Mouse (Mus musculus) hindbrain, embryonic 12.5 days (tissue): ENCODE results near the gene Cd2ap. TPM values are rescaled to one million over a fixed set of nuclear protein-coding genes. Genes with fewer than 3 reads are reported as not detected.
A peak's percentile ranks its signal among the peaks of the same experiment; 100 is the strongest.

Experiments
- ATAC-seq: fragments of 200-750 bp; cut with Nextera tagmentation; 2 replicates; pipeline ENCODE4 v1.8.0; 2017; ENCODE audit warnings: moderate TSS enrichment; ENCODE audit not compliant: low FRiP score
- H3K27ac ChIP-seq: fragments of 300-500 bp; sonication (generic); 2 replicates; pipeline ENCODE4 v1.5.1; 2016; ENCODE audit warnings: mild to moderate bottlenecking
- H3K27me3 ChIP-seq: fragments of 300-500 bp; sonication (generic); 2 replicates; pipeline ENCODE4 v1.6.1; 2016; ENCODE audit warnings: mild to moderate bottlenecking
- H3K36me3 ChIP-seq: fragments of 300-500 bp; sonication (generic); 2 replicates; pipeline ENCODE4 v1.6.1; 2016; ENCODE audit warnings: mild to moderate bottlenecking
- H3K4me1 ChIP-seq: fragments of 300-500 bp; sonication (generic); 2 replicates; pipeline ENCODE4 v1.6.1; 2016
- H3K4me2 ChIP-seq: fragments of 300-500 bp; sonication (generic); replicated peaks from 2 replicates; pipeline ENCODE4 v1.6.1; 2016; ENCODE audit warnings: mild to moderate bottlenecking
- H3K4me3 ChIP-seq: fragments of 300-500 bp; sonication (generic); 2 replicates; pipeline ENCODE4 v1.5.1; 2016; ENCODE audit warnings: mild to moderate bottlenecking
- H3K9ac ChIP-seq: fragments of 300-500 bp; sonication (generic); 2 replicates; pipeline ENCODE4 v1.6.1; 2016; ENCODE audit warnings: mild to moderate bottlenecking, moderate library complexity
- H3K9me3 ChIP-seq: fragments of 300-500 bp; sonication (generic); replicated peaks from 2 replicates; pipeline ENCODE4 v1.6.1; 2016; ENCODE audit warnings: mild to moderate bottlenecking
- WGBS: fragments of 180-500 bp; shearing (Covaris S2); methylation state at CpG from one replicate; pipeline ENCODE4 v1.1.7; 2016; 5-methylcytosine and 5-hydroxymethylcytosine counted together
- polyA plus RNA-seq: library from polyadenylated mRNA; unstranded; fragments of >200 nt; fragmentation: Nextera tagmentation; extraction: Ambion mirVana; gene quantifications from 2 replicates; pipeline ENCODE4 v1.2.1, GENCODE M21; 2016

Gene Cd2ap
- polyA plus RNA-seq, 1 experiment from 2014 or later = 14.8 TPM

- Histone ChIP-seq H3K27ac (no peak overlapping the region), H3K9me3 (no peaks in the 10 kb centered on the region), H3K9ac (no peak overlapping the region), H3K36me3 (no peaks in the 10 kb centered on the region), H3K4me3 (no peak overlapping the region), H3K27me3 (no peaks in the 10 kb centered on the region), H3K4me1 (no peaks in the 10 kb centered on the region), H3K4me2 (no peak overlapping the region)
- 82% methylated on average over 4 of the region's 4 CpGs for WGBS
- ATAC-seq = no peak
These were observed 10.8 kb upstream of the Cd2ap start for GRCm38 (mm10) chr17:42887282-42887707.

- Histone ChIP-seq H3K36me3 (no peaks in the 10 kb centered on the region), H3K4me2 (no peak overlapping the region), H3K27ac (no peak overlapping the region), H3K9ac (no peak overlapping the region), H3K27me3 (no peaks in the 10 kb centered on the region), H3K4me3 (no peak overlapping the region), H3K9me3 (no peaks in the 10 kb centered on the region), H3K4me1 (no peaks in the 10 kb centered on the region)
- no peak for ATAC-seq
- 69% methylated on average over 7 of the region's 7 CpGs for WGBS
These were observed 8.6 kb upstream of the Cd2ap start for GRCm38 (mm10) chr17:42885091-42885501.

GRCm38 (mm10) chr17:42884382-42884781 is 7.9 kb upstream of the Cd2ap start:
- H3K27ac ChIP-seq = no peak overlapping the region
- H3K9ac ChIP-seq = no peak overlapping the region
- H3K27me3 ChIP-seq = no peaks in the 10 kb centered on the region
- ATAC-seq = no peak
- no peak overlapping the region for H3K4me2 ChIP-seq
- no peaks in the 10 kb centered on the region for H3K4me1 ChIP-seq
- no peak overlapping the region for H3K4me3 ChIP-seq
- 65% methylated on average over 4 of the region's 4 CpGs for WGBS
- no peaks in the 10 kb centered on the region for H3K9me3 ChIP-seq
- no peaks in the 10 kb centered on the region for H3K36me3 ChIP-seq

- no peak for ATAC-seq
- H3K27me3 ChIP-seq = no peaks in the 10 kb centered on the region
- H3K36me3 ChIP-seq = no peaks in the 10 kb centered on the region
- H3K9ac ChIP-seq = no peak overlapping the region
- WGBS = 88% methylated on average over 8 of the region's 8 CpGs
- H3K4me1 ChIP-seq = no peaks in the 10 kb centered on the region
- no peak overlapping the region for H3K27ac ChIP-seq
- H3K4me2 ChIP-seq = no peak overlapping the region
- H3K4me3 ChIP-seq = no peak overlapping the region
- H3K9me3 ChIP-seq = no peaks in the 10 kb centered on the region
These were observed 7.3 kb upstream of the Cd2ap start for GRCm38 (mm10) chr17:42883769-42884168.

- Histone ChIP-seq H3K27ac (no peak overlapping the region), H3K4me1 (no peaks in the 10 kb centered on the region), H3K4me2 (no peak overlapping the region), H3K27me3 (no peaks in the 10 kb centered on the region), H3K4me3 (no peak overlapping the region), H3K9ac (no peak overlapping the region), H3K36me3 (no peaks in the 10 kb centered on the region), H3K9me3 (no peaks in the 10 kb centered on the region)
- 56% methylated on average over 9 of the region's 9 CpGs for WGBS
- ATAC-seq = no peak
These were observed 6.8 kb upstream of the Cd2ap start for GRCm38 (mm10) chr17:42883315-42883714.

- Histone ChIP-seq H3K4me3 (no peak overlapping the region), H3K9ac (no peak overlapping the region), H3K9me3 (no peaks in the 10 kb centered on the region), H3K4me2 (no peak overlapping the region), H3K4me1 (no peaks in the 10 kb centered on the region), H3K27ac (no peak overlapping the region), H3K27me3 (no peaks in the 10 kb centered on the region), H3K36me3 (no peaks in the 10 kb centered on the region)
- WGBS = 80% methylated on average over 1 of the region's 1 CpGs
- no peak for ATAC-seq
These were observed 6.4 kb upstream of the Cd2ap start for GRCm38 (mm10) chr17:42882873-42883272.

GRCm38 (mm10) chr17:42876904-42877425 is 500 bp upstream of the Cd2ap start:
- 35% methylated on average over 13 of the region's 13 CpGs for WGBS
- H3K27me3 ChIP-seq = no peaks in the 10 kb centered on the region
- peak overlapping the region; percentile 89 for H3K4me3 ChIP-seq
- H3K9ac ChIP-seq = peak overlapping the region; percentile 93
- H3K36me3 ChIP-seq = no peaks in the 10 kb centered on the region
- H3K9me3 ChIP-seq = no peaks in the 10 kb centered on the region
- H3K4me2 ChIP-seq = peak overlapping the region; percentile 75
- peaks cover 10% of the 10 kb centered on the region for H3K4me1 ChIP-seq
- ATAC-seq = no peak
- peak overlapping the region; percentile 96; the same call in 1 of the 2 replicates for H3K27ac ChIP-seq

GRCm38 (mm10) chr17:42875571-42876000 is 879 bp downstream of the Cd2ap start:
- H3K9me3 ChIP-seq = no peaks in the 10 kb centered on the region
- H3K27me3 ChIP-seq = no peaks in the 10 kb centered on the region
- under 1% methylated on average over 17 of the region's 17 CpGs for WGBS
- H3K27ac ChIP-seq = peak overlapping the region; percentile 96
- peaks cover 10% of the 10 kb centered on the region for H3K4me1 ChIP-seq
- peak; percentile 14; the same call in 1 of the 2 replicates for ATAC-seq
- no peaks in the 10 kb centered on the region for H3K36me3 ChIP-seq
- peak overlapping the region; percentile 75 for H3K4me2 ChIP-seq
- H3K4me3 ChIP-seq = peak overlapping the region; percentile 89
- peak overlapping the region; percentile 93 for H3K9ac ChIP-seq

GRCm38 (mm10) chr17:42875015-42875414 is 1.4 kb downstream of the Cd2ap start:
- peaks cover 10% of the 10 kb centered on the region for H3K4me1 ChIP-seq
- peak overlapping the region; percentile 89 for H3K4me3 ChIP-seq
- no peak for ATAC-seq
- WGBS = 17% methylated on average over 6 of the region's 6 CpGs
- H3K9ac ChIP-seq = peak overlapping the region; percentile 93; the same call in 1 of the 2 replicates
- no peaks in the 10 kb centered on the region for H3K36me3 ChIP-seq
- no peaks in the 10 kb centered on the region for H3K9me3 ChIP-seq
- H3K27me3 ChIP-seq = no peaks in the 10 kb centered on the region
- H3K4me2 ChIP-seq = peak overlapping the region; percentile 75
- H3K27ac ChIP-seq = no peak overlapping the region

- Histone ChIP-seq H3K36me3 (no peaks in the 10 kb centered on the region), H3K4me3 (no peak overlapping the region), H3K9me3 (no peaks in the 10 kb centered on the region), H3K27me3 (no peaks in the 10 kb centered on the region), H3K9ac (no peak overlapping the region), H3K4me1 (peaks cover 10% of the 10 kb centered on the region), H3K4me2 (no peak overlapping the region), H3K27ac (no peak overlapping the region)
- ATAC-seq = no peak
These were observed 6.0 kb downstream of the Cd2ap start for GRCm38 (mm10) chr17:42870465-42870864.

GRCm38 (mm10) chr17:42863186-42863585 is 13.3 kb downstream of the Cd2ap start:
- H3K27me3 ChIP-seq = no peaks in the 10 kb centered on the region
- ATAC-seq = no peak
- no peak overlapping the region for H3K4me2 ChIP-seq
- WGBS = 78% methylated on average over 3 of the region's 3 CpGs
- no peaks in the 10 kb centered on the region for H3K36me3 ChIP-seq
- H3K9ac ChIP-seq = no peak overlapping the region
- no peak overlapping the region for H3K27ac ChIP-seq
- no peaks in the 10 kb centered on the region for H3K4me1 ChIP-seq
- H3K4me3 ChIP-seq = no peak overlapping the region
- H3K9me3 ChIP-seq = no peaks in the 10 kb centered on the region

- H3K27ac ChIP-seq = no peak overlapping the region
- WGBS = 96% methylated on average over 1 of the region's 1 CpGs
- ATAC-seq = no peak
- no peaks in the 10 kb centered on the region for H3K36me3 ChIP-seq
- no peak overlapping the region for H3K4me2 ChIP-seq
- H3K27me3 ChIP-seq = no peaks in the 10 kb centered on the region
- H3K9me3 ChIP-seq = no peaks in the 10 kb centered on the region
- no peak overlapping the region for H3K9ac ChIP-seq
- no peaks in the 10 kb centered on the region for H3K4me1 ChIP-seq
- no peak overlapping the region for H3K4me3 ChIP-seq
These were observed 16.1 kb downstream of the Cd2ap start for GRCm38 (mm10) chr17:42860370-42860769.

- Histone ChIP-seq H3K9ac (no peak overlapping the region), H3K4me2 (no peak overlapping the region), H3K36me3 (no peaks in the 10 kb centered on the region), H3K27ac (no peak overlapping the region), H3K9me3 (no peaks in the 10 kb centered on the region), H3K27me3 (no peaks in the 10 kb centered on the region), H3K4me3 (no peak overlapping the region), H3K4me1 (no peaks in the 10 kb centered on the region)
- ATAC-seq = no peak
- 94% methylated on average over 3 of the region's 3 CpGs for WGBS
These were observed 19.0 kb downstream of the Cd2ap start for GRCm38 (mm10) chr17:42857506-42857905.
